Mouse (Mus musculus): ENCODE measurements at regions not wholly inside any gene's neighbourhood (a gene's known extent, or its start where the extent isn't known, plus 50 kb on each side); places are given as distances from the start of the nearest gene placed in this dataset.

GRCm38 (mm10) chr16:86816006-86816405 is 538.0 kb upstream of the N6amt1 start:
- intact Hi-C loops (cut with DNase I): no loop called here
- no peak for DNase-seq (ENCODE audit: extremely low spot score in 1 of 2, low spot score in 2 of 2)
- Histone ChIP-seq H3K4me3 (no peak overlapping the region), H3K27ac (no peak overlapping the region)
- TF ChIP-seq CTCF (IDR thresholded peaks at IDR 0.05): no peak

- intact Hi-C loops (cut with DNase I): no loop called here
- no peak for TF ChIP-seq CTCF (IDR thresholded peaks at IDR 0.05)
- DNase-seq (ENCODE audit: extremely low spot score in 1 of 2, low spot score in 2 of 2): no peak
- Histone ChIP-seq H3K27ac (no peak overlapping the region), H3K4me3 (no peak overlapping the region)
These were observed 541.3 kb upstream of the N6amt1 start for GRCm38 (mm10) chr16:86812692-86813091.

- TF ChIP-seq CTCF (IDR thresholded peaks at IDR 0.05): no peak
- intact Hi-C loops (cut with DNase I): no loop called here
- no peak for DNase-seq (ENCODE audit: extremely low spot score in 1 of 2, low spot score in 2 of 2)
- no peak overlapping the region for H3K4me3 ChIP-seq
- no peak overlapping the region for H3K27ac ChIP-seq
These were observed 545.2 kb upstream of the N6amt1 start for GRCm38 (mm10) chr16:86808644-86809324.

GRCm38 (mm10) chr16:86806374-86806773 is 547.6 kb upstream of the N6amt1 start:
- Histone ChIP-seq H3K4me3 (no peak overlapping the region), H3K27ac (no peak overlapping the region)
- TF ChIP-seq CTCF (IDR thresholded peaks at IDR 0.05): no peak
- intact Hi-C loops (cut with DNase I): no loop called here
- no peak for DNase-seq (ENCODE audit: extremely low spot score in 1 of 2, low spot score in 2 of 2)

GRCm38 (mm10) chr16:86776086-86776485 is 577.9 kb upstream of the N6amt1 start:
- no peak overlapping the region for H3K4me3 ChIP-seq
- no peak overlapping the region for H3K27ac ChIP-seq
- no peak for TF ChIP-seq CTCF (IDR thresholded peaks at IDR 0.05)
- DNase-seq (ENCODE audit: extremely low spot score in 1 of 2, low spot score in 2 of 2): no peak
- intact Hi-C loops (cut with DNase I): no loop called here

GRCm38 (mm10) chr16:86772586-86772985 is 581.4 kb upstream of the N6amt1 start:
- no peak for DNase-seq (ENCODE audit: extremely low spot score in 1 of 2, low spot score in 2 of 2)
- no peak for TF ChIP-seq CTCF (IDR thresholded peaks at IDR 0.05)
- H3K27ac ChIP-seq: no peak overlapping the region
- intact Hi-C loops (cut with DNase I): no loop called here
- H3K4me3 ChIP-seq: no peak overlapping the region

- no peak for DNase-seq (ENCODE audit: extremely low spot score in 1 of 2, low spot score in 2 of 2)
- intact Hi-C loops (cut with DNase I): no loop called here
- H3K27ac ChIP-seq: no peak overlapping the region
- no peak for TF ChIP-seq CTCF (IDR thresholded peaks at IDR 0.05)
- H3K4me3 ChIP-seq: no peak overlapping the region
These were observed 585.1 kb upstream of the N6amt1 start for GRCm38 (mm10) chr16:86768912-86769311.

GRCm38 (mm10) chr16:86768355-86768754 is 585.6 kb upstream of the N6amt1 start:
- no peak for TF ChIP-seq CTCF (IDR thresholded peaks at IDR 0.05)
- H3K4me3 ChIP-seq: no peak overlapping the region
- intact Hi-C loops (cut with DNase I): no loop called here
- no peak overlapping the region for H3K27ac ChIP-seq
- no peak for DNase-seq (ENCODE audit: extremely low spot score in 1 of 2, low spot score in 2 of 2)

GRCm38 (mm10) chr16:86765974-86766373 is 588.0 kb upstream of the N6amt1 start:
- H3K27ac ChIP-seq: no peak overlapping the region
- intact Hi-C loops (cut with DNase I): no loop called here
- H3K4me3 ChIP-seq: no peak overlapping the region
- no peak for DNase-seq (ENCODE audit: extremely low spot score in 1 of 2, low spot score in 2 of 2)
- no peak for TF ChIP-seq CTCF (IDR thresholded peaks at IDR 0.05)

GRCm38 (mm10) chr16:86741236-86741635 is 612.7 kb upstream of the N6amt1 start:
- TF ChIP-seq CTCF (IDR thresholded peaks at IDR 0.05): no peak
- DNase-seq (ENCODE audit: extremely low spot score in 1 of 2, low spot score in 2 of 2): no peak
- Histone ChIP-seq H3K4me3 (no peak overlapping the region), H3K27ac (no peak overlapping the region)
- intact Hi-C loops (cut with DNase I): no loop called here

- no peak for DNase-seq (ENCODE audit: extremely low spot score in 1 of 2, low spot score in 2 of 2)
- Histone ChIP-seq H3K4me3 (no peak overlapping the region), H3K27ac (no peak overlapping the region)
- TF ChIP-seq CTCF (IDR thresholded peaks at IDR 0.05): no peak
- intact Hi-C loops (cut with DNase I): no loop called here
These were observed 634.8 kb upstream of the N6amt1 start for GRCm38 (mm10) chr16:86718982-86719771.

- DNase-seq (ENCODE audit: extremely low spot score in 1 of 2, low spot score in 2 of 2): no peak
- Histone ChIP-seq H3K4me3 (no peak overlapping the region), H3K27ac (no peak overlapping the region)
- intact Hi-C loops (cut with DNase I): no loop called here
- TF ChIP-seq CTCF (IDR thresholded peaks at IDR 0.05): no peak
These were observed 635.6 kb upstream of the N6amt1 start for GRCm38 (mm10) chr16:86718353-86718752.

- H3K4me3 ChIP-seq: no peak overlapping the region
- H3K27ac ChIP-seq: no peak overlapping the region
- no peak for DNase-seq (ENCODE audit: extremely low spot score in 1 of 2, low spot score in 2 of 2)
- intact Hi-C loops (cut with DNase I): no loop called here
- TF ChIP-seq CTCF (IDR thresholded peaks at IDR 0.05): no peak
These were observed 652.3 kb upstream of the N6amt1 start for GRCm38 (mm10) chr16:86701700-86702099.
